Mouse (Mus musculus) kidney, postnatal 14 days (tissue): Measurements from ENCODE around the gene Olfr701.
A peak's percentile ranks its signal among the peaks of the same experiment; 100 is the strongest.

Source experiments
- DNase-seq: peaks from one replicate; pipeline ENCODE4 v3.0.0; 2022; ENCODE audit warnings: mixed read lengths

Gene Olfr701

DNA sequence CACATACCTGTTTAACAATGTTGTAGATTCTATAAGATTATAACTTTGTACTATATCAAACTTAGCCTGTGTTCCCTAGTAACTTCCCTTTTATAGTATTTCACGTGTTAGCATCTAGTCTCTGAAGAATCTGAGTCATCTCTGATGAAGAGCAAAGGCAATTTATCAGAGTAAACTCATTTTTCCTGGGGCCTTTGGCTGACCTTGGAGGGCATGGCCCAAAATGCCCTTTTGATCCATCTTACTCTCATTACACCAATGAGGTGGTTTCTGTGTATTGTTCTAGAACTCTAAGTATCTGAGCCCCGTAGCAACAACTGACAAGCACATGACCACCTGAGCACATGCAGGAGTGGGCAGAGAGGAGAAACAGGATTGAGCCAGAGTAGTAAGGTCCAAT, at the start of gene Olfr701:
Gene Olfr701 (plus strand): TSS at position 301 of the 400 bp plus-strand sequence.
- no peak for DNase-seq

DNA sequence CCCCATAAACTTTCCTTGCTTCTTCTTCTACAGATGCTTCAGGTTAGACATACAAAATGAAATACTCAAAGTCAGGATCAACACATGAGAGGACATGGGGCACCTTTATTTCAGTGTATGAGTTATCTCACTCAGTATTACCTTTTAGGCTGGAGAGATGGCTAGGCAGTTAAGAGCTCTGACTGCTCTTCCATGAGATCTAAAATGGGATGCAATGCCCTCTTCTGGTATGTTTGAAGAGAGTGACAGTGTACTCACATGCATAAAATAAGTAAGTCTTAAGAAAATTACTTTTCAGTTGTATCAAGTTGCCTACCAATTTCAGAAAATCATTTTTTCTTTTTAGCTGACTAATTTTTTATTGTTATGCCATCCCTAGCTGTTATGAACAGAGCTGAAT, 25.6 kb upstream of the Olfr701 start:
- no peak for DNase-seq

DNA sequence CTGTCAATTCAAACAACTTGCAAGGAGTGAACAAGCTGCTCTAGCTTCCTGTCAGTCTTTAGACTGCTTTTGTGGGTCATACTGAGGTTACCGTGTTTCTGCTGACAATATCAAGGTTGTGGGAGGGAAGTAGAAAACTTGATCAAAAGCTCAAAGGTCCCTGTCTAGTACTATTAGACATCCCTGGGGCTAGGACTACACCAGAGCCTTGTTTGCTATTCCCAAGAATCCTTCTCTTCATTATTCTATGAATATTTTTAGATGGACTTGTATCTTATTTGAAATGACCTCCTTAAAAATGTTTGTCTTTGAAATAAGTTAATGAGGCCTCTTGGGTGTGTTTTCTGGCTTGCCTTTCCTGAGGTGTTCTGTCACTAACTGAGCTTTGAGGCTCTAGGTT, 20.8 kb upstream of the Olfr701 start, which contains the start of gene Olfr699:
Gene Olfr699 (minus strand): TSS at position 101 of the 400 bp plus-strand sequence.
- DNase-seq, result no peak

DNA sequence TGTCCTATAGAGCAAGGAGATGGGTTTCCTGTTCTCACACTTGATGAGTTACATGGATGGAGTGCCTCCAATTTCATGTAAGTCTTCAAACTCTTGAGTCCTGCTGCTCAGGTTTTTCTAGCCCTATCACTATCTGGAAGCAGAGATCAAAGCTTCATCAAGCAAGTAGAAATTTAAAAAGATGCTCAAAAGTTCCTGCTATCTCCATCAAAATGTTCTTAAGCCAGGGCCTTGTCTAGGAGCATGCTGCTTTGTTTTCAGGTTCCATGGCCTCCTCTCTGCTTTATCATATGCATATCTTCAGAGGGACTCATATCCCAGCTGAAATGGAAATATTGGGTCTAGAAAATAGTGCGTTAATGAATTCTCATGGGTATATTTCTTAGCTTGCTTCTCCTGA, 5.2 kb upstream of the Olfr701 start, which contains the start of gene Olfr700:
Gene Olfr700 (minus strand): TSS at position 101 of the 400 bp plus-strand sequence.
- no peak for DNase-seq

DNA sequence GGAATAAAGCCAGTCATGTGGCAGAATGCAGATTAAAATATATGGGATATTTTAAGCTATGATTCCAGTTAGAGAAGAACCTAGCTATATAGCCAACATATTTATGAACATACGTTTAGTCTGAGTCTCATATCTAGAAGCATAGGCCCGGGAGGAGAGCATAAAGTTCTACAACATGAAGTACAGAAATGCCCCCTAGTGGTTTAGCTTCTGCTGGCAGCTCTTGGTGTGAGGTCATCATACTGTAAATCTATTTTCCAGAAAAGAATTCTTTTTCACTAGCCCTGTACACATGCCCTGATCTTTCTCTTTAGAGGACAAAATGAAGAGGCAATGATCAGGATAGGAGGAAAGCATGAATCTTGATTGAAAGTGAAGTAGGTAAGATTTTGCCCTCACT, 1.8 kb downstream of the Olfr701 start:
- peak; percentile 1 for DNase-seq

DNA sequence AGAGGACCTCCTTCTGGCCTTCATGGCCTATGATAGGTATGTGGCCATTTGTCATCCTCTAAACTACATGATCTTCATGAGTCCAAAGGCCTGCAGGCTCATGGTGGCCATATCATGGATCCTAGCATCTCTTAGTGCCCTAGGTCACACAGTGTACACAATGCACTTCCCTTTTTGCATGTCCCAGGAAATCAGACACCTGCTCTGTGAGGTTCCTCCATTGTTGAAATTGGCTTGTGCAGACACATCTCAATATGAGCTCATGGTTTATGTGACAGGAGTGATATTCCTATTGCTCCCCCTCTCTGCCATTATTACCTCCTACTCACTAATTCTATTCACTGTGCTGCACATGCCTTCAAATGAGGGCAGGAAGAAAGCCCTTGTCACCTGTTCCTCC, 4.5 kb downstream of the Olfr701 start:
- DNase-seq, result no peak

DNA sequence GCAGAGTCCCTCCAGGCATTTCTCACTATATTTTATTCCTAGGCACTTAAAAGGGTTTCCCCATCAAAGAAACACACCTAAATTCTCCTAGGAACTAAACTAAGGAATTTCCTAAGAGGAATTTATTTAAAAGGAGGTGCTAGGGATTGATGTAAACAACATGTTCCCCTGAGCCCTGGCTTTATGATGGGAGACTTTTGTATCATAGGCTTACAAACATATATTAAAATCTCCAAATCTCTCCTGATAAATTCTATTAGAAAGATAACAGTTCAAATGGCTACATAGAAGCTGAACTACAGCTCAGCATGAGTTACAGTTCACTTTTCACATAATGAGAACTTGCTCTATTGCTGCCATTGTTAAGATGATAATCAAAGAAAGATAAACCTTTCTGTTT, 19.9 kb downstream of the Olfr701 start, which contains the start of gene Olfr702:
Gene Olfr702 (minus strand): TSS at position 101 of the 400 bp plus-strand sequence.
- DNase-seq, result no peak

DNA sequence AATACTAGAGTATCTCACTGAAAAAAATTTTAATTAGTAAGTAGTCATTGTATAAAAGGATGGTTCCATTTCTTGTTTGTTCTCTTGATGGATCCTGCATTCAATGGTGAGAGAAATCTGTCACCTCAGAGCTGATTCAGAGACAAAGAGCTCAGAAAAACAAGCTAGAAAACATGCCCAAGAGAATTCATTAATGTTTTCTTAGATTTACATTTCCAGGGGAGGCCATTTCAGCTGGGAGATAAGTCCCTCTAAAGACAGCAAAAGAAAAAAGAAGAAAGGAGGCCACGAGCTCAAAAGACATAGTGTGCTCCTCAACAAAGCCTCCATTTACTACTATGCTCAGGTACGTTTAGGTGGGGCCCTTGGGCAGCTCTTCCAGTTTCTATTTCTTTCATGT, 29.1 kb downstream of the Olfr701 start, which contains the start of gene Olfr703:
Gene Olfr703 (plus strand): TSS at position 301 of the 400 bp plus-strand sequence.
- DNase-seq, result no peak

DNA sequence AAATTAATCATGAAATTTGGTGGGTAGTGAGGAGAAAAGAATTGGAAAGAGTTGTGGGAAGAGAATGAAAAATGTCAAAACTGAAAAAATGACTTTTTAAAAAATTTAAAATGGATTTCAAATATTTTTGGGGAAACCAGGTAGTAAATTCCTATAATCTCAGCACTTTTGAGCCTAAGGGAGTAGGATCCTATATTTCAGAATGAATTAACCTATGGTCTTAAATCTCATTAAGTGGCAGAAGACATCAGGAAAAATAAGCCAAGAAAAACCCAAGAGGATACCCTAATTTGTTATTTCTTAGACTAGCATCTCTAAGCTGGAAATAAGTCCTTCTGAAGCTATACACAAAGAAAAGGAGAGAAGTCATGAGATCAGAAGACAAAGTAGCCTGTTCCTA, 49.0 kb downstream of the Olfr701 start, which contains the start of gene Olfr704:
Gene Olfr704 (plus strand): TSS at position 301 of the 400 bp plus-strand sequence.
- DNase-seq, result no peak
